Mouse (Mus musculus): ENCODE measurements around the gene Pum1.
"Not testable (repeated sequence)": the region's sequence is repeated elsewhere in the genome, so short reads cannot be mapped to it uniquely, and the experiment has no call there.

Pum1 gene

GRCm38 (mm10) chr4:130662979-130663725 lies at the start of gene Pum1:
TSS of gene Pum1 (plus strand) at chr4:130663321.
- DNase-seq (ENCODE audit: low spot score in 2 of 2) = peak; percentile 74 to 83

DNA sequence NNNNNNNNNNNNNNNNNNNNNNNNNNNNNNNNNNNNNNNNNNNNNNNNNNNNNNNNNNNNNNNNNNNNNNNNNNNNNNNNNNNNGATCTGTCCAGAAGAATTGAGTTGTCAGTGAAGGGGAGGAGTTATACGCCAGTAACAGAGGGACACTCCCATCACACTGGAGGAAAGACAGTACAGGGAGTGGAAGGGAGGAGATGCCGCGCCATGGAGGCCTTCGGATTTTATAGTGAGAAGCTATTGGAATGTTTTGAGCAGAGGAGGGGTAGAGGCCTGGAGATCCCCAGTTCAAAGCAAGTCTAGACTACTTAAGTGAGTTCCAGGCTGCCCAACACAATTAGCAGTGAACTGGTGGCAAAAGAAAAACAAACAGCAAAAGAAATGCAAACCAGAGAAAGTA lies 33.7 kb upstream of the Pum1 start:
- peak in 1 of 2 experiments; percentile 10 for DNase-seq (ENCODE audit: low spot score in 2 of 2)

GRCm38 (mm10) chr4:130630232-130630847 lies 32.8 kb upstream of the Pum1 start:
- DNase-seq (ENCODE audit: low spot score in 2 of 2) = no peak

- not testable (repeated sequence) for DNase-seq (ENCODE audit: low spot score in 2 of 2)
Observed at GRCm38 (mm10) chr4:130635076-130635475, 28.0 kb upstream of the Pum1 start.

- DNase-seq (ENCODE audit: low spot score in 2 of 2) = no peak
Observed at GRCm38 (mm10) chr4:130636761-130637160, 26.4 kb upstream of the Pum1 start.

DNA sequence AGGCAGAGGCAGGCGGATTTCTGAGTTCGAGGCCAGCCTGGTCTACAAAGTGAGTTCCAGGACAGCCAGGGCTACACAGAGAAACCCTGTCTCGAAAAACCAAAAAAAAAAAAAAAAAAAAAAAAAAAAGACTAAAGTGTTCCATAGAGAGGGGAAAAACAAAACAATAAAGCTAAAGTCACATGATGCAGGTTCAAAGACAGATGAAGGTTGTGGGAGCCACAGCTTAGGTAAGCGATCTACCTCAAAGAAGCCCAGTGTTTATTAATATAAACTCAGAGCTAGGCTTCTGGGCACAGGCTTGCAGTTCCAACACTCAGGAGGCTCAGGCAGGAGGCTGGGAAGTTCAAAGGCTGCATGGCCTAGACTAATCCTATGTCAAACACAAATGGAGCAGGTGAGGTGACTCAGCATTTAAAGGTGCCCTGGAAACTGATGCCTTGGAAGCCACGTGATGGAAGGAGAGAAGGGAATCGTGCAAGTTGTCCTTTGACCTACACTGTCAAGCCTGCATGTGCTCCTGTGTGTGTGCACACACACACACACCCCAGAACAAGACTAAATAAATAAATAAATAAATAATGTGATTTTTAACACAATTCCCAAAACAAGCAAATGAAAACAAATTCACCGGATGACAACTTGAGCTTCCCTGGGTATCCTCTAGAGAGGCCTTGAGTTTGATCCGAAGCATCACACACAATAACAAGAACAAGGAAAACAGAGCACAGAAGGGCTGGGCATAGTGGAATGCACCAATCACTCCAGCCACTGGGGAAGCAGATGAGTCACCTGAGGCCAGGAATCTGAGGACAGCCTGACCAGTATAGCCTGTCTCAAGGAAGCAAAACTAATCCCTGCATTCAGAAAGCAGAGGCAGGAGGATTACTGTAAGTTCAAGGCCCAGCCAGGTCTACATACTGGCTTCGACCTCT lies 25.4 kb upstream of the Pum1 start:
- DNase-seq (ENCODE audit: low spot score in 2 of 2) = no peak

DNA sequence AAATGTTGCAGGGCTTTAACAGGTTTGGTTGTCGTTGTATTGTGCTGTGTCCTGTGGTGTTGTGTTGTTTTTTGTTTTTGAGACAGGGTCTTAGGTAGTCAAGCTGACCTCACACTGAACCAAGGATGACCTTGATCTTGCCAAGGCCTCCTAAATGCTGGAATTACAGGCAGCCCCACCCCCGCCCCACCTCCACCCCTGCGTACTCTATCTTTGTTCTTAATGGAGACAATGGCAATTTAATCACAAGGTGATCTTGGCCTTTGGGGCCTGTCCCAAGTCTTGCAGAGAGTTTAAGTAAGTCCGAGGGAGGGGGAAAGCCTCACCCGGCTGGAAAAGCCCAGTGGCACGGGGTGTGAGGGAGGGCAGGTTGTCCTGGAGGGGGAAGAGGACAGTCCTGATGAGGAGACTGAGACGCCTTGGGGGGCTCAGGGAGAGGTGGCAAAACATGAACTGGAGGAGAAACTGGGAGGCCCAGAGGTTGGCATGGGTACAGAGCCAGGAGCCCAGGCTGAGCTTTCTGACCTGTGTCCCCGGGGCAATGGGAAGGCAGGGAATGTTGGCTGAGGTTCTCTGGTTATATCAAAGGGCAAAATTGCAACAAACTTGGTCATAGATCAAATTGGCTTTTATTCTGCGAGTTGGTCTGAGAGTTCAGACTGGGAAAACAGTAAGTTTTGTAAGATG lies 22.9 kb upstream of the Pum1 start:
- no peak for DNase-seq (ENCODE audit: low spot score in 2 of 2)

DNA sequence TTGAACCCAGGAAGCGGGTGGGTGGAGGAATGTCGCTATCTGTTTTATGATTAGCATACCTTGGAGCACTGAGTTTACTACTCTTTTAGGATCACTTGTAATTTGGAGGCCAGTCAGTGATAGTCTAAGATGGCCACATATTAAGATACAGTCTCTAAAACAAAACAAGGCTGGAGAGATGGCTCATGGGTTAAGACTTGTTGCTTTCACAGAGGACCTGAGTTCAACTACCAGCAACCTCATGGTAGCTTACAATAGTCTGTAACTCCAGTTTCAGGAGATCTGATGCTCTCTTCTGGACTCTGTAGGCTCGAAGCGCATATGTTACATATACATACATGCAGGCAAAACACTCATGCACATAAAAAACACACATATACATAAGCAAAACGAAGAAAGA lies 20.7 kb upstream of the Pum1 start:
- no peak for DNase-seq (ENCODE audit: low spot score in 2 of 2)

- no peak for DNase-seq (ENCODE audit: low spot score in 2 of 2)
Observed at GRCm38 (mm10) chr4:130645426-130645825, 17.7 kb upstream of the Pum1 start.

DNA sequence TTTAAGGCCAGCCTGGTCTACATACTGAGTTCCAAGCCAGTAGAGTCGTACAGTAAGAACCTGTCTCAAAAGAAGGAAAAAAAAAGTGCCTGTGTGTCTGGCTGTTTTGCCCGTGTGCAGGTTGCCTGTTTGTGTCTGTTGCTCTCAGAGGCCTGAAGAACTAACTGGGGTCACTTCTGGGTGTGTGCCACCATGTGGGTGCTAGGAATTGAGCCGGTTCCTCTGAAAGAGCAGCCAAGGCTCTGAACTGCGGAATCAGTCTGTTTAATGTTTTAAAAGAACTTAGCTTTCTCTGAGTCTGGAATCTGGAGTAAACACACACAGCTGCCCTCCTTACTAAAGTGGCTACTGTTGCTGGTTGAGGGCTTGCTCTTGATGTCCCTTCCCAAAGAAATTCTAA lies 11.8 kb upstream of the Pum1 start:
- no peak for DNase-seq (ENCODE audit: low spot score in 2 of 2)

- no peak for DNase-seq (ENCODE audit: low spot score in 2 of 2)
Observed at GRCm38 (mm10) chr4:130652546-130652945, 10.6 kb upstream of the Pum1 start.

GRCm38 (mm10) chr4:130657820-130658565 lies 5.1 kb upstream of the Pum1 start:
- DNase-seq (ENCODE audit: low spot score in 2 of 2) = no peak

DNA sequence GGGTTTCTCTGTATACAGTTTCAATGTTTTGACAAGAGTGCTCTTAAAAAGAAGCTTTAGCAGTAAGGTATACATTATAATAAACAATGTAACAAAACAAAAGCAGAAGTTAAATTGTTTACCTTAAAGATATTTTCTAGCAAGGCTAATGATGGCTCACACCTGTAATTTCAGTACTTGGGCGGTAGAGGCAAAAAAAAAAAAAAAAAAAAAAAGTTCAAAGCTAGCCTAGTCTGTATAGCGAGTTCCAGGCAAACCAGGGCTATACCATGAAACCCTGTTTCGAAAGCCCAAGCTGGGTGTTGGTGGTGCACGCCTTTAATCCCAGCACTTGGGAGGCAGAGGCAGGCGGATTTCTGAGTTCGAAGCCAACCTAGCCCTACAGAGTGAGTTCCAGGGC lies 3.7 kb upstream of the Pum1 start:
- DNase-seq (ENCODE audit: low spot score in 2 of 2) = no peak

- DNase-seq (ENCODE audit: low spot score in 2 of 2) = no peak
Observed at GRCm38 (mm10) chr4:130660106-130660505, 3.0 kb upstream of the Pum1 start.

- no peak for DNase-seq (ENCODE audit: low spot score in 2 of 2)
Observed at GRCm38 (mm10) chr4:130661151-130661550, 2.0 kb upstream of the Pum1 start.

DNA sequence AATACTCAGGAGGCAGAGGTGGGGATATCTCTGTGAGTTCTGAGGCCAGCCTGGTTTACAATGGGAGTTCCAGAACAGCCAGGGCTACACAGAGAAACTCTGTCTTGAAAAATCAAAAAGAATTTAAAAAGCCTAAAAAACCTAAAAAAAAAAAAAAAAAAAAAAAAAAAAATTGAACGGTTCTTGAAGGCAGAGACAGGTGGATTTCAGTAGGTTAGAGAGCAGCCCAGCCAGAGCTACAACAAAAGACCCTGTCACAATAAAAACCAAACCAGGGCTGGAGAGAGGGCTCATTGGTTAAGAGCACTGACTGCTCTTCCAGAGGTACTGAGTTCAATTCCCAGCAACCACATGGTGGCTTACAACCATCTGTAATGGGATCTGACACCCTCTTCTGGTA lies 816 bp upstream of the Pum1 start:
- not testable (repeated sequence) for DNase-seq (ENCODE audit: low spot score in 2 of 2)

DNA sequence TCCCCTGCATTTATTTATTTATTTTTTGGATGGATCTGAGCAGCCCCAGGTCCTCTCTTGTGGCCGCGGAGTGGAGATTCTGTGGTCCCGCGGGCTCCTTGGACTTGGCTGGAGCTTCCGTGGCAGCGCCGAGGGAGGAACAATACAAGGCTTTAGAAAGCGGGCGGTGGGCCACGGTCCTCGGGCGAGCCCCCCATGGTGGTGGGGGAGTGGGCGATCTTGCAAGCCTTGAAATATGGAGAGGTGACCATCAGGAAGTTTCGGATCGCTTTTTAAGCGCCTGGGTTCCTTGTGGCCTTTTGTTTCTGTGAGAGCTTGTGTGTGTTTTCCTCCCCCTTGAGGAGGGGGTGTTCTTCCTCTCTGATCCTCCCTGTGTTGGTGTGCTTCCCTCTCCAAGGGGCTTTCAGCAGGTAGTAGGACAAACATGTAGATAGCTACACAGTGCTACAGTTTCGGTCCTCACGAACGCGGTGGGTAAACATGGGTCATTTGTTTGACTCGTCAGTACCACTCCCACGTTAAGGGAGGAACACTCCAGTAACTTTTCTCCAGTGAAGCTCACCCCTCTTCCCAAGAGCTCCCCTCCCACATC lies 785 bp downstream of the Pum1 start:
- peak in 1 of 2 experiments; percentile 19 for DNase-seq (ENCODE audit: low spot score in 2 of 2)

GRCm38 (mm10) chr4:130664414-130665029 lies 1.4 kb downstream of the Pum1 start:
- DNase-seq (ENCODE audit: low spot score in 2 of 2) = no peak

DNA sequence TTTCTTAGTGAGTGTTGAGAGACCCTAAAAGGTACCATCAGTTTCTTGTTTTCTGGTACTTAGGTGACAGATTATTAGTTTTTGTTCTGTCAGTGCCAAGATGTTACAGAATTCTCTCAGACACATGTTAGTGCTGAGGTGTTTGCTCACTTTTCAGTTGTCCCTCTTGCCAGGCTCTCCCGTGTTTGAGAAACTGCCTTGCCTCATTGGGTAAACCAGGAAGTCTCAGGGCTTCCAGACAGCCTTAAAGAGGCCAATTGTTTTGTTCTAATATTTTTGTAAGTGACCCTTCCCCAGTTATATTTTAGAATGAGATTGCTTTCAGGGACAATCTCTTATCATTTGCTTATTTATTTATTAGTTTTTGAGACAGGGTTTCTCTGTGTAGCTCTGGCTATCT lies 2.1 kb downstream of the Pum1 start:
- DNase-seq (ENCODE audit: low spot score in 2 of 2) = no peak

- DNase-seq (ENCODE audit: low spot score in 2 of 2) = no peak
Observed at GRCm38 (mm10) chr4:130667686-130668085, 4.6 kb downstream of the Pum1 start.

Data from left cerebral cortex, adult 9 months (tissue).